Mouse (Mus musculus) G1E (cell line): ENCODE measurements around the gene Larp1. TPM values are rescaled to one million over a fixed set of nuclear protein-coding genes. Genes with fewer than 3 reads are reported as not detected.

Source experiments
- ATAC-seq: 2 replicates; pipeline ENCODE4 v1.8.0; 2016; ENCODE audit warnings: mild to moderate bottlenecking; ENCODE audit not compliant: insufficient number of reproducible peaks, poor library complexity, low FRiP score, severe bottlenecking; ENCODE audit errors: extremely low read depth
- DNase-seq: peaks from one replicate; pipeline ENCODE4 v3.0.0; 2012; ENCODE audit warnings: low spot score
- H3K27me3 ChIP-seq: 2 replicates; pipeline ENCODE4 v1.6.1; 2012; ENCODE audit warnings: mild to moderate bottlenecking, low read length, inconsistent platforms; ENCODE audit not compliant: insufficient read depth
- H3K36me3 ChIP-seq: replicated peaks from 2 replicates; pipeline ENCODE3; 2012; ENCODE audit warnings: mild to moderate bottlenecking, inconsistent platforms
- H3K4me1 ChIP-seq: 2 replicates; pipeline ENCODE4 v1.6.1; 2012; ENCODE audit warnings: low read depth, low read length, inconsistent platforms, mixed read lengths; ENCODE audit not compliant: insufficient read depth
- H3K4me3 ChIP-seq: 2 replicates; pipeline ENCODE4 v1.5.1; 2012; ENCODE audit warnings: low read depth, mild to moderate bottlenecking, inconsistent platforms, low read length, moderate library complexity, mixed read lengths
- H3K9me3 ChIP-seq: replicated peaks from 2 replicates; pipeline ENCODE4 v1.6.1; 2012; ENCODE audit warnings: inconsistent platforms
- CTCF ChIP-seq: IDR thresholded peaks from 2 replicates; pipeline ENCODE4 v1.5.1; 2012; ENCODE audit warnings: low read depth, low read length, inconsistent platforms, mixed read lengths
- GATA1 ChIP-seq: IDR thresholded peaks from 2 replicates; pipeline ENCODE4 v1.6.1; 2012; ENCODE audit warnings: borderline replicate concordance, low read length, inconsistent platforms, mixed read lengths
- GATA2 ChIP-seq: IDR thresholded peaks from 2 replicates; pipeline ENCODE4 v1.6.1; 2012; ENCODE audit warnings: low read depth, low read length, inconsistent platforms, borderline replicate concordance
- POLR2AphosphoS5 ChIP-seq: IDR thresholded peaks from 2 replicates; pipeline ENCODE4 v1.6.1; 2012; ENCODE audit warnings: low read depth, low read length, inconsistent platforms; ENCODE audit not compliant: insufficient replicate concordance
- TAL1 ChIP-seq: conservative IDR thresholded peaks from 2 replicates; pipeline ENCODE4 v1.6.1; 2012; ENCODE audit warnings: low read depth, low read length, inconsistent platforms, mixed read lengths
- polyA plus RNA-seq: library from polyadenylated mRNA; stranded (reverse); fragments of >175 nt; gene quantifications from 2 replicates; pipeline ENCODE4 v1.2.3, GENCODE M21; 2012
- total RNA-seq, 2 experiments: library from RNA; stranded (forward) in 1 of 2; stranded (reverse) in 1 of 2; fragments of 200-1000 nt in 1 of 2; fragments of >200 nt in 1 of 2; fragmentation: Nextera tagmentation in 1 of 2; gene quantifications; 2 replicates each; pipeline ENCODE4 v1.2.3; 2014 to 2017

The Larp1 gene
- total and polyA plus RNA-seq, 3 experiments, result 34.7 to 184 (median 123) TPM

- no peak for ATAC-seq
- peaks cover 82% of the 10 kb centered on the region for H3K36me3 ChIP-seq
- no peak for TF ChIP-seq GATA1
- no peak for TF ChIP-seq POLR2AphosphoS5
- no peak for TF ChIP-seq GATA2
- TF ChIP-seq CTCF, result no peak
- TF ChIP-seq TAL1, result no peak
- H3K4me3 ChIP-seq, result no peak overlapping the region
- no peak for DNase-seq
- H3K27me3 ChIP-seq, result no peaks in the 10 kb centered on the region
- peaks cover 83% of the 10 kb centered on the region for H3K4me1 ChIP-seq
- no peaks in the 10 kb centered on the region for H3K9me3 ChIP-seq
These were observed 20.1 kb downstream of the Larp1 start for GRCm38 (mm10) chr11:58028981-58029380.

- H3K36me3 ChIP-seq, result peaks cover 80% of the 10 kb centered on the region
- no peak for TF ChIP-seq GATA1
- no peak for TF ChIP-seq GATA2
- TF ChIP-seq POLR2AphosphoS5, result no peak
- TF ChIP-seq TAL1, result no peak
- TF ChIP-seq CTCF, result no peak
- H3K9me3 ChIP-seq, result no peaks in the 10 kb centered on the region
- H3K27me3 ChIP-seq, result no peaks in the 10 kb centered on the region
- DNase-seq (no peak), ATAC-seq (no peak)
- peaks cover 82% of the 10 kb centered on the region for H3K4me1 ChIP-seq
- H3K4me3 ChIP-seq, result no peak overlapping the region
These were observed 21.0 kb downstream of the Larp1 start for GRCm38 (mm10) chr11:58029869-58030268.

- H3K4me1 ChIP-seq, result peaks cover 80% of the 10 kb centered on the region
- ATAC-seq, result no peak
- TF ChIP-seq GATA1 (no peak), TAL1 (no peak), POLR2AphosphoS5 (no peak), CTCF (no peak), GATA2 (no peak)
- no peaks in the 10 kb centered on the region for H3K9me3 ChIP-seq
- no peaks in the 10 kb centered on the region for H3K27me3 ChIP-seq
- H3K4me3 ChIP-seq, result no peak overlapping the region; the same call in 1 of the 2 replicates
- DNase-seq, result no peak
- H3K36me3 ChIP-seq, result peaks cover 77% of the 10 kb centered on the region
These were observed 22.3 kb downstream of the Larp1 start for GRCm38 (mm10) chr11:58031176-58031575.

GRCm38 (mm10) chr11:58033635-58034034, 24.8 kb downstream of the Larp1 start:
- TF ChIP-seq CTCF (no peak), GATA1 (no peak), GATA2 (no peak), POLR2AphosphoS5 (no peak), TAL1 (no peak)
- H3K4me3 ChIP-seq, result no peak overlapping the region; the same call in 1 of the 2 replicates
- H3K9me3 ChIP-seq, result no peaks in the 10 kb centered on the region
- H3K4me1 ChIP-seq, result peaks cover 73% of the 10 kb centered on the region
- H3K27me3 ChIP-seq, result no peaks in the 10 kb centered on the region
- DNase-seq (no peak), ATAC-seq (no peak)
- peaks cover 70% of the 10 kb centered on the region for H3K36me3 ChIP-seq

- no peaks in the 10 kb centered on the region for H3K27me3 ChIP-seq
- H3K4me1 ChIP-seq, result peaks cover 53% of the 10 kb centered on the region
- TF ChIP-seq GATA1, result no peak
- TF ChIP-seq CTCF, result no peak
- TF ChIP-seq TAL1, result no peak
- TF ChIP-seq POLR2AphosphoS5, result no peak
- no peak for TF ChIP-seq GATA2
- ATAC-seq, result no peak
- no peak overlapping the region for H3K4me3 ChIP-seq
- peaks cover 80% of the 10 kb centered on the region for H3K36me3 ChIP-seq
- H3K9me3 ChIP-seq, result no peaks in the 10 kb centered on the region
- no peak for DNase-seq
These were observed 30.2 kb downstream of the Larp1 start for GRCm38 (mm10) chr11:58039027-58039426.

GRCm38 (mm10) chr11:58042861-58043431, 34.1 kb downstream of the Larp1 start:
- DNase-seq (no peak), ATAC-seq (no peak)
- Histone ChIP-seq H3K27me3 (no peaks in the 10 kb centered on the region), H3K9me3 (no peaks in the 10 kb centered on the region), H3K4me1 (peaks cover 26% of the 10 kb centered on the region), H3K4me3 (no peak overlapping the region), H3K36me3 (peaks cover 85% of the 10 kb centered on the region)
- TF ChIP-seq CTCF (no peak), POLR2AphosphoS5 (no peak)

GRCm38 (mm10) chr11:58046438-58046837, 37.6 kb downstream of the Larp1 start:
- H3K4me1 ChIP-seq, result peaks cover 17% of the 10 kb centered on the region
- DNase-seq (no peak), ATAC-seq (no peak)
- no peak overlapping the region for H3K4me3 ChIP-seq
- peaks cover 94% of the 10 kb centered on the region for H3K36me3 ChIP-seq
- no peaks in the 10 kb centered on the region for H3K9me3 ChIP-seq
- H3K27me3 ChIP-seq, result no peaks in the 10 kb centered on the region
- no peak for TF ChIP-seq POLR2AphosphoS5
- TF ChIP-seq GATA2, result no peak
- TF ChIP-seq TAL1, result no peak
- TF ChIP-seq CTCF, result no peak
- no peak for TF ChIP-seq GATA1
